Mouse (Mus musculus): ENCODE data around the gene Rnf145.

- TF ChIP-seq CTCF (IDR thresholded peaks at IDR 0.05; ENCODE audit: low read depth), result peak; percentile 96
- TF ChIP-seq EP300 (IDR thresholded peaks at IDR 0.05; ENCODE audit: low read depth), result no peak
Measured at GRCm38 (mm10) chr11:44610971-44611781, 92.4 kb downstream of the Rnf145 start.

Data from heart, postnatal 0 days (tissue).